In genomic region chr10:80282481-80283441, GRCm38 (mm10) we compare ENCODE assay signal across 11 mouse cellular contexts. TPM values are rescaled to one million over a fixed set of nuclear protein-coding genes. Genes with fewer than 3 reads are reported as not detected.
DNase-seq lines count a peak whose midpoint lies in the region; ATAC-seq lines count a peak whose summit lies in the region.
"Had no signal": no experiment of that assay in that cellular context is flagged by ENCODE, and none has a peak within 500 bp of the region (broad histone marks: within the 10 kb centered on the region; RNA-seq: fewer than 3 reads in every experiment).

No protein-coding gene starts in this region.

- no peak overlapping the region for H3K4me2 ChIP-seq in hindbrain, embryonic 13.5 days

- peak overlapping the region; percentile 65 for H3K27ac ChIP-seq in hindbrain, embryonic 13.5 days
- no peak overlapping the region for H3K27ac ChIP-seq in hindbrain, embryonic 10.5 days

- peaks cover 95% of the 10 kb centered on the region for H3K36me3 ChIP-seq in hindbrain, embryonic 13.5 days
- peaks cover 100% of the 10 kb centered on the region for H3K36me3 ChIP-seq in hindbrain, embryonic 10.5 days

- H3K4me3 ChIP-seq in hindbrain, embryonic 13.5 days: no peak overlapping the region
- H3K4me3 ChIP-seq in hindbrain, embryonic 10.5 days: no peak overlapping the region

- H3K9ac ChIP-seq in hindbrain, embryonic 13.5 days: no peak overlapping the region

- peak; percentile 18 for DNase-seq in adrenal gland, postnatal 14 days
- no peak for DNase-seq in adrenal gland, postnatal 4 days (ENCODE audit: low spot score in 2 of 2)
- no peak for DNase-seq in hindbrain, embryonic 10.5 days (ENCODE audit: low spot score)
- DNase-seq in urinary bladder, postnatal 14 days (ENCODE audit: low spot score): peak; percentile 47
- DNase-seq in urinary bladder, postnatal 36 days (ENCODE audit: low spot score in 2 of 2): no peak
- no peak for DNase-seq in right cerebral cortex, postnatal 4 days
- no peak for DNase-seq in left cerebral cortex, adult 11 months (ENCODE audit: low spot score)
- DNase-seq: embryo, embryonic 11 days; gastrocnemius, postnatal 14 days had no signal

- no peaks in the 10 kb centered on the region for H3K9me3 ChIP-seq in hindbrain, embryonic 13.5 days
- no peaks in the 10 kb centered on the region for H3K9me3 ChIP-seq in hindbrain, embryonic 10.5 days

- peaks cover 14% of the 10 kb centered on the region for H3K4me1 ChIP-seq in hindbrain, embryonic 13.5 days (replicated peaks)
- H3K4me1 ChIP-seq in hindbrain, embryonic 10.5 days (replicated peaks): peaks cover 14% of the 10 kb centered on the region

- no peaks in the 10 kb centered on the region for H3K27me3 ChIP-seq in hindbrain, embryonic 13.5 days
- H3K27me3 ChIP-seq in hindbrain, embryonic 10.5 days (ENCODE audit: insufficient read depth, poor library complexity, severe bottlenecking): no peaks in the 10 kb centered on the region

- 92% methylated on average over 20 of the region's 20 CpGs for WGBS in hindbrain, embryonic 13.5 days
- WGBS in hindbrain, embryonic 10.5 days: 92% methylated on average over 20 of the region's 20 CpGs

- no peak for ATAC-seq in hindbrain, embryonic 13.5 days (ENCODE audit: low FRiP score)
- ATAC-seq: inflammation-experienced regulatory T-cells, adult 6 months had no signal

RNA-seq across cellular contexts. Expression of gene Rps15, which starts 9.5 kb away (rescaled TPM):
- total RNA-seq in adrenal gland, postnatal 14 days (2021): 1,072 and 1,285 TPM in 2 replicates
- 1,000 to 10,000 TPM; 1,413 to 1,504 TPM for total RNA-seq in adrenal gland, postnatal 4 days (2021)
- 583 and 598 TPM in 2 replicates for polyA plus RNA-seq in hindbrain, embryonic 13.5 days (2015; fragmentation: Nextera tagmentation; extraction: Ambion mirVana)
- polyA plus RNA-seq in hindbrain, embryonic 10.5 days (2016; fragmentation: Nextera tagmentation; extraction: Ambion mirVana): 971 and 1,039 TPM in 2 replicates

RNA-seq across cellular contexts. Expression of gene Apc2, which starts 13.0 kb away (rescaled TPM):
- total RNA-seq in adrenal gland, postnatal 14 days (2021): 1.5 and 4.4 TPM in 2 replicates
- total RNA-seq in adrenal gland, postnatal 4 days (2021): 10 to 100 TPM in 1 of 2 experiments, 1 to 10 TPM in 1; 9.9 to 10.4 TPM
- polyA plus RNA-seq in hindbrain, embryonic 13.5 days (2015; fragmentation: Nextera tagmentation; extraction: Ambion mirVana): 182 and 183 TPM in 2 replicates
- 30.4 and 86.1 TPM in 2 replicates for polyA plus RNA-seq in hindbrain, embryonic 10.5 days (2016; fragmentation: Nextera tagmentation; extraction: Ambion mirVana)

RNA-seq across cellular contexts. Expression of gene Dazap1, which starts 21.5 kb away (rescaled TPM):
- 92.9 and 115 TPM in 2 replicates for total RNA-seq in adrenal gland, postnatal 14 days (2021)
- total RNA-seq in adrenal gland, postnatal 4 days (2021): 100 to 1,000 TPM; 180 to 181 TPM
- 61.6 and 66.2 TPM in 2 replicates for polyA plus RNA-seq in hindbrain, embryonic 13.5 days (2015; fragmentation: Nextera tagmentation; extraction: Ambion mirVana)
- 51.0 and 51.2 TPM in 2 replicates for polyA plus RNA-seq in hindbrain, embryonic 10.5 days (2016; fragmentation: Nextera tagmentation; extraction: Ambion mirVana)

RNA-seq across cellular contexts. Expression of gene Gamt, which starts 21.9 kb away (rescaled TPM):
- 138 and 192 TPM in 2 replicates for total RNA-seq in adrenal gland, postnatal 14 days (2021)
- total RNA-seq in adrenal gland, postnatal 4 days (2021): 100 to 1,000 TPM; 181 to 214 TPM
- polyA plus RNA-seq in hindbrain, embryonic 13.5 days (2015; fragmentation: Nextera tagmentation; extraction: Ambion mirVana): 22.3 and 24.9 TPM in 2 replicates
- polyA plus RNA-seq in hindbrain, embryonic 10.5 days (2016; fragmentation: Nextera tagmentation; extraction: Ambion mirVana): 38.3 and 45.1 TPM in 2 replicates

RNA-seq across cellular contexts. Expression of gene Ndufs7, which starts 33.8 kb away (rescaled TPM):
- total RNA-seq in adrenal gland, postnatal 14 days (2021): 426 and 463 TPM in 2 replicates
- 100 to 1,000 TPM; 208 to 225 TPM for total RNA-seq in adrenal gland, postnatal 4 days (2021)
- 253 and 263 TPM in 2 replicates for polyA plus RNA-seq in hindbrain, embryonic 13.5 days (2015; fragmentation: Nextera tagmentation; extraction: Ambion mirVana)
- polyA plus RNA-seq in hindbrain, embryonic 10.5 days (2016; fragmentation: Nextera tagmentation; extraction: Ambion mirVana): 303 and 313 TPM in 2 replicates

Comparison
In these comparisons a context has a peak if more than half of its experiments do, and no peak if none do; other contexts are left out.
1. DNase-seq: peak in adrenal gland, postnatal 14 days (single experiment) and urinary bladder, postnatal 14 days (single experiment); none in adrenal gland, postnatal 4 days (0 of 2), hindbrain, embryonic 10.5 days (single experiment), urinary bladder, postnatal 36 days (0 of 2), right cerebral cortex, postnatal 4 days (single experiment) and left cerebral cortex, adult 11 months (single experiment).